Mouse (Mus musculus) embryonic fibroblast, embryonic 13.5 days (primary cell): ENCODE results near the gene Nln.

Source experiments
- CTCF ChIP-seq: IDR thresholded peaks from 2 replicates; pipeline ENCODE4 v1.5.1; 2011; ENCODE audit warnings: mild to moderate bottlenecking, control low read depth, low read length, moderate library complexity, borderline replicate concordance; ENCODE audit not compliant: insufficient read depth
- POLR2A ChIP-seq: IDR thresholded peaks from 2 replicates; pipeline ENCODE4 v1.6.1; 2011; ENCODE audit warnings: low read depth, mild to moderate bottlenecking, control low read depth, low read length, moderate library complexity

GRCm38 (mm10) chr13:104039861-104040260 is 69.6 kb downstream of the Nln start:
- TF ChIP-seq POLR2A (no peak), CTCF (no peak)
